Mouse (Mus musculus) small intestine, adult 2 months (tissue): Measurements from ENCODE around the gene Canx. TPM values are rescaled to one million over a fixed set of nuclear protein-coding genes. Genes with fewer than 3 reads are reported as not detected.

Experiments used
- H3K27ac ChIP-seq: fragments of 200-500 bp; 2 replicates; pipeline ENCODE4 v1.5.1; 2012; ENCODE audit warnings: low read depth, low read length, control low read depth, inconsistent platforms; ENCODE audit not compliant: insufficient read depth
- H3K27me3 ChIP-seq: fragments of 200-500 bp; 2 replicates; pipeline ENCODE4 v1.6.1; 2012; ENCODE audit warnings: mild to moderate bottlenecking, moderate library complexity, low read length, inconsistent platforms; ENCODE audit not compliant: control insufficient read depth, insufficient read depth
- H3K36me3 ChIP-seq: fragments of 200-500 bp; 2 replicates; pipeline ENCODE4 v1.6.1; 2012; ENCODE audit warnings: mild to moderate bottlenecking, low read length, control low read depth, inconsistent platforms; ENCODE audit not compliant: control insufficient read depth, insufficient read depth
- H3K4me1 ChIP-seq: fragments of 200-500 bp; 2 replicates; pipeline ENCODE4 v1.6.1; 2012; ENCODE audit warnings: low read length, inconsistent platforms, mixed read lengths; ENCODE audit not compliant: control insufficient read depth, insufficient read depth, insufficient read length
- H3K4me3 ChIP-seq: fragments of 200-500 bp; 2 replicates; pipeline ENCODE4 v1.5.1; 2012; ENCODE audit warnings: low read depth, mild to moderate bottlenecking, control low read depth, inconsistent platforms, low read length, moderate library complexity
- CTCF ChIP-seq: fragments of 200-500 bp; IDR thresholded peaks from 2 replicates; pipeline ENCODE4 v1.5.1; 2012; ENCODE audit warnings: low read depth, mild to moderate bottlenecking, control low read depth, inconsistent platforms, low read length, moderate library complexity, mixed read lengths; ENCODE audit not compliant: insufficient replicate concordance, insufficient read length; ENCODE audit errors: extremely low read depth
- POLR2A ChIP-seq: fragments of 200-500 bp; IDR thresholded peaks from 2 replicates; pipeline ENCODE4 v1.6.1; 2012; ENCODE audit warnings: low read depth, mild to moderate bottlenecking, control low read depth, inconsistent platforms, low read length, moderate library complexity
- WGBS: fragments of 180-500 bp; shearing (Covaris S2); methylation state at CpG from one replicate; pipeline ENCODE4 v1.1.7; 2018; 5-methylcytosine and 5-hydroxymethylcytosine counted together
- polyA plus RNA-seq: library from polyadenylated mRNA; depleted of rRNA; stranded (reverse); fragments of >200 nt; gene quantifications from 2 replicates; pipeline ENCODE4 v1.2.3, GENCODE M21; 2012

Canx gene
- polyA plus RNA-seq, 1 experiment = 31.9 TPM

GRCm38 (mm10) chr11:50354851-50355250 is 29.4 kb upstream of the Canx start:
- 54% methylated on average over 3 of the region's 3 CpGs for WGBS
- Histone ChIP-seq H3K4me3 (no peak overlapping the region), H3K4me1 (peaks cover 6% of the 10 kb centered on the region; the same call in 1 of the 2 replicates), H3K36me3 (no peaks in the 10 kb centered on the region), H3K27ac (no peak overlapping the region), H3K27me3 (no peaks in the 10 kb centered on the region)
- no peak for TF ChIP-seq POLR2A
- no peak for TF ChIP-seq CTCF

DNA sequence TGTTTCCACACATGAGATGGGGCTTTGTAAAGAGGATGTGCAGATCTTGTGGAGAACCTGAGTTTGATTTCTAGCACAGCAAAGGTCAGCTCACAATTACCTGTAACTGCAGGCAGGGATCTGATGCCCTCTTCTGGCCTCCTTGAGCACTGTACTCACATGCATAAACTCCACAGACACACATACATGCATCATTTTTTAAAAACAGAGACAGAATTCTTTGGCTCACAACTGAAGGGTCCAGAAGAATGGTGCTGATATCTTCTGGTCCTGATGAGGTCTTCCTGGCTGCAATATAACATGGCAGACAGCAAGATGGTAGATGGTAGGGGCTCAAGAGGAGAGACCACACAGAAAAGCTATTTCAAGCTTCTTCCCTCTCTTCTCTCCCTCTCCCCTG is 28.7 kb upstream of the Canx start, which contains the start of gene Cby3:
Gene Cby3, plus strand, starts transcription at position 301 of the 400 bp plus-strand sequence.
- Histone ChIP-seq H3K4me1 (peaks cover 5% of the 10 kb centered on the region; the same call in 1 of the 2 replicates), H3K4me3 (no peak within 1 kb of the TSS), H3K36me3 (no peaks in the 10 kb centered on the region), H3K27ac (no peak within 1 kb of the TSS), H3K27me3 (no peaks in the 10 kb centered on the region)
- no peak for TF ChIP-seq POLR2A
- TF ChIP-seq CTCF = no peak

DNA sequence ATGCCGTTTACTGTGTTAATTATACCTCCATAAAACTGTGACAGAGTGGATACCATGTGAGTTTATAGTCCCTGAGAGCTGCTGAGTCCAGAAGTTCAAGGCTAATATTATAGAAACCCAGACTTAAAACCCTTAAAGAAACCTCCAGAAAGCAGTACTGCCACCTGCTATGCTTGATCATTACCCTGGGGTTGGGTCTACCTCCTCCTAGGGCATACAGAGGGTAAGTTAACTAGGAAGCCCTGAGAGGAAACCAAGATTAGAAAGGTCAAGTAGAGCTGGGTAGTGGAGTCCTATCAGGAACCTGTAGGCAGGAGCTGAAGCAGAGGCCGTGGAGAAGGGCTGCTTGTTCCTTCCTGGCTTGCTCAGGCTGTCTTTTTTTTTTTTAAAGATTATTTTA is 26.7 kb upstream of the Canx start:
- Histone ChIP-seq H3K27ac (peak overlapping the region; percentile 49; the same call in 1 of the 2 replicates), H3K4me3 (no peak overlapping the region), H3K4me1 (0 out of 2 replicates have a peak, but pooled peaks cover 2% of the 10 kb centered on the region), H3K36me3 (no peaks in the 10 kb centered on the region), H3K27me3 (no peaks in the 10 kb centered on the region)
- WGBS = 27% methylated on average over 2 of the region's 2 CpGs
- TF ChIP-seq CTCF (no peak), POLR2A (no peak)

- Histone ChIP-seq H3K36me3 (no peaks in the 10 kb centered on the region), H3K27ac (no peak overlapping the region), H3K27me3 (no peaks in the 10 kb centered on the region), H3K4me1 (peaks cover 3% of the 10 kb centered on the region; the same call in 1 of the 2 replicates), H3K4me3 (no peak overlapping the region)
- TF ChIP-seq POLR2A = no peak
- TF ChIP-seq CTCF = no peak
- WGBS = 84% methylated on average over 9 of the region's 9 CpGs
Measured at GRCm38 (mm10) chr11:50346256-50347032, 21.0 kb upstream of the Canx start.

GRCm38 (mm10) chr11:50345486-50345885 is 20.0 kb upstream of the Canx start:
- WGBS = 89% methylated on average over 4 of the region's 4 CpGs
- TF ChIP-seq POLR2A (no peak), CTCF (no peak)

DNA sequence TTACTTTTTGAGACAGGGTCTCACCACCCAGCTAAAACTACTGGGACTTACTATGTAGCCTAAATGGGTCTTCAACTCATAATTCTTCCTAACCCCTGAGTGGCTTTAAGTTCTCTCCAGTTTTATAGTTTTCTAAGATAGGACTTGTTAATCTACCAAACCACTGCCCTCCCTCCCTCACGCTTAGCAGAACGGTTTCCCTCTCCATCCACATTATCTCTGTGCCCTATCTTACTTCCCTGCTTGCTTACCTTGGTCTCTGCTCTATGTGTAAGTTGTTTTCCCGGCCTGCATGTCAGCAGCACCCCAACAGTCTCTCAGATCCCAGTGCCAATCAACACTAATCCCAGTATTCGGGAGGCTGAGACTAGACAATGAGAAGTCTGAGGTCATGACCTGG is 11.4 kb upstream of the Canx start:
- peak overlapping the region; percentile 87 for H3K27ac ChIP-seq
- 48% methylated on average over 4 of the region's 4 CpGs for WGBS
- no peaks in the 10 kb centered on the region for H3K36me3 ChIP-seq
- TF ChIP-seq POLR2A = no peak
- TF ChIP-seq CTCF = no peak
- H3K27me3 ChIP-seq = no peaks in the 10 kb centered on the region
- no peak overlapping the region for H3K4me3 ChIP-seq
- peaks cover 12% of the 10 kb centered on the region; the same call in 1 of the 2 replicates for H3K4me1 ChIP-seq

More at GRCm38 (mm10) chr11:50345486-50345885, 20.0 kb upstream of the Canx start:
- Histone ChIP-seq H3K27me3 (no peaks in the 10 kb centered on the region), H3K27ac (no peak overlapping the region), H3K4me3 (no peak overlapping the region), H3K36me3 (no peaks in the 10 kb centered on the region), H3K4me1 (peaks cover 3% of the 10 kb centered on the region; the same call in 1 of the 2 replicates)

DNA sequence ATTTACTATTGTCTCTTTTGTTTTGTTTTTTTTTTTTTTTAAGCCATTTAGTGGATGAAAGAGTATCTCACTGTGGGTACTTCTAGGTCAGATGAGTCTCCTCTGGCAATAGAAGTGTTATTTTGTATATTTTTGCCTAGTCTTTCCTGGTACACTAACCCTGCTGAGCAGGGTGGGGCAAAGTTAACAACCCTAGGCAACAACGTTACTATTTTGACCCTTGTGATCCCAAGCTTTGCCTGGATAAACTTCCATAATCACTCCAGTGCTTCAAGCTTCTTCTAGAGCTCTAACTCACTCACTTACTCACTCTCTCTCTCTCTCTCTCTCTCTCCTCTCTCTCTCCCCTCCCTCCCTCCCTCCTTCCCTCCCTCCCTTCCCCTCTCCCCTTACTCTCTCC is 10.7 kb upstream of the Canx start:
- WGBS = 13% methylated on average over 1 of the region's 1 CpGs
- Histone ChIP-seq H3K27me3 (no peaks in the 10 kb centered on the region), H3K36me3 (no peaks in the 10 kb centered on the region), H3K4me3 (no peak overlapping the region), H3K4me1 (peaks cover 12% of the 10 kb centered on the region; the same call in 1 of the 2 replicates), H3K27ac (peak overlapping the region; percentile 87)
- TF ChIP-seq POLR2A = no peak
- no peak for TF ChIP-seq CTCF
